Mouse (Mus musculus) kidney, postnatal 4 days (tissue): Measurements from ENCODE around the gene Prdm13.

Experiments
- DNase-seq, 2 experiments: peaks; one replicate each; pipeline ENCODE4 v3.0.0; 2021; ENCODE audit warnings: mixed read lengths in 2 of 2

The Prdm13 gene

GRCm38 (mm10) chr4:21678101-21678974, 7.4 kb downstream of the Prdm13 start:
- DNase-seq = no peak

- DNase-seq = no peak
Observed at GRCm38 (mm10) chr4:21674691-21675090, 11.1 kb downstream of the Prdm13 start.

DNA sequence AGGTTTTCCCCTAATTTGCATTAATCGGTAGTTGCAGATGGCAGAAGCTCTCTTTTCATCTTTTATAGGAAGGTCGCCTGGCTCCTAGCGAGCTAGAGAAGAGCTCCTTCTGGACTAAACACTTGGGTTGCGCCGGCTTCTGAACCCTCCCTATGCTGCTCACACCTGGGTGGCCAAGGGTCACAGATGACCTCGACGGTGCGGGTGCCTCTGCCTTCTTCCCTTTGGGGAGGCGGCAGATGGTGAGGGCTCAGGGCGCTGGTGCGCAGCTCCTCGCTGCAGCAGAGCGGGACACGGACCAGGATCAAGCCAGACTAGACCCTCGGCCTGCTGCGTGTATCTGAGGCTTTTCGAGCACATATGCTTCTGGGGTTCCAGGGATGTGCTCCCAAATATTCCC, 11.7 kb downstream of the Prdm13 start:
- DNase-seq = no peak

DNA sequence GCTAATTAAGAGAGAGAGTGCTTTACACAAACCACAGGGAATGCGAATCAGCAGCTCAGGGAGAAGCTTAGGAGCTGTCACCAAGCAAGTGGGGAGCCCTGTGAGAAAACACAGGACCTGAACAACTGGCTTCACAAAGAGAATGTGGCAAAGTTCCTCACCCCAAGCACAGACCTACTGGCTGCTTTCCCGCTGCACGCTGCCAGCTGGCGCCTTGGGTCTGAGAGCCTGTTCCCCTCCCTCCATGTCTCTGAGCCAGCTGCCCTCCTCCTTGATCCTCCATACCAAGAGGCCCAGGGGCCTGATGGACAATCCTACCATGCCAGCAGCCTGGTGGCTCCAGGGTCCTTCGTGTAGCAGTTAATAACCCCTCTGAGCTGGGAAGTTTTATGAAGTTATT, 19.8 kb downstream of the Prdm13 start:
- no peak for DNase-seq

DNA sequence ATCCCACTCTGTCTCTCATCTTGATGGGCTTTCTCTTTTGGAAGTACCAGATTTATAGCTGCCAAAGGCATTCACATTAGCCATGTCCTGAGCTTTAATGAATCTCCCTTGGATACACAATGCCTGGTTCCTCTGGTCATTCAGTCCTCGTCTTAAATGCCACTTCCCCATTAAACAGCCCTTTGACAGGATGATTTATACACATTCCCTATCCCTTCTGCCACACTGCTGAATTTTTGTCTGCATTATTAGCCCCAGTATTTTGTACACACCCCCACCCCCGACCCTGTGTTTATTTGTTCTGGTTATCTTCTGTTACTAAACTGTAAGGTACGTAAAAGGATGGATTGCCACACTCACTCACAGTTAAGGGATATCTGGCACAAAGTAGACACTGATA, 27.6 kb downstream of the Prdm13 start:
- no peak for DNase-seq

GRCm38 (mm10) chr4:21629275-21629583, 56.5 kb downstream of the Prdm13 start:
- DNase-seq = no peak

DNA sequence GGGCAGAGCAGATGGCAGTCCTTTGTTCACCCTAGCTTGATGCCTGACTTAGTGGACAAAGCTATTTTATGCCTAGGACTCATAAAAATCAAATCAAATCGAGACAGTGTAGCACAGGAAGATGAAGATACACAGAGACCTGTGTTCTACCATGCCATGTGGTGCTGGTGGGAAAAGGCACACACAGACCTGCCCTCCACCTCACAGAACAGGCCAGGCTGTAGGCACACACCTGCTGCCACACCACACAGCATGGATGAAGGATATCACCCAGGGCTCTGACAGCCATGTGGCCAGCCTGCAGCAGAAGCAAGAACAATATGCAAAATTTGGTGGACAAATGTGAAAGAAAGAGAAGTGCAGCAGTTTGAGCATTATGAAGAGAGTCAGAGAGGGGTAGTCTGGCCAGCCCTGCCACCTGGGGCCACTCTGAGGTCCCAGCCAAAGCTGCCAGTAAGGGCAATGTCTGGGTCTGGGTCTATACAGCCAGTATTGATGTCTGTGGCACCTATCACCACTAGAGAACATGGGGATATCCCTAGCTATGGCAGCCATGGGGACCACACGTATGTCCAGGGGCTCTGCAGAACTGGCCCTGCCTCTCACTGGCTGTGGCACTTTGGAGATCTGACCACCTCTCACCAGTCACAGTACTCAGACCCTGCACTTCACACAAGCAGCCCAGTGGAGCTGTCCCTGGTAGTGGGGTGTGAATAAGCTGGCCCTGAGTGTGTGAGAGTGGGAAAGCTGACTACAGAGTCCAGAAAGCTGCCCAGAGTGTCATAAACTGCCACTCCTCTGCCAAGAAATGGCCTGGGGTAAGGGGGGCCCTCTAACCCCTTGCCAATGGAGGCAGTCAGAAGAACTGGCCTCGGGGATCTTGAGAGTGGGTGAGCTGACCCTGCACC, 57.1 kb downstream of the Prdm13 start:
- DNase-seq = no peak
